Mouse (Mus musculus): ENCODE results near the gene Iah1.

DNA sequence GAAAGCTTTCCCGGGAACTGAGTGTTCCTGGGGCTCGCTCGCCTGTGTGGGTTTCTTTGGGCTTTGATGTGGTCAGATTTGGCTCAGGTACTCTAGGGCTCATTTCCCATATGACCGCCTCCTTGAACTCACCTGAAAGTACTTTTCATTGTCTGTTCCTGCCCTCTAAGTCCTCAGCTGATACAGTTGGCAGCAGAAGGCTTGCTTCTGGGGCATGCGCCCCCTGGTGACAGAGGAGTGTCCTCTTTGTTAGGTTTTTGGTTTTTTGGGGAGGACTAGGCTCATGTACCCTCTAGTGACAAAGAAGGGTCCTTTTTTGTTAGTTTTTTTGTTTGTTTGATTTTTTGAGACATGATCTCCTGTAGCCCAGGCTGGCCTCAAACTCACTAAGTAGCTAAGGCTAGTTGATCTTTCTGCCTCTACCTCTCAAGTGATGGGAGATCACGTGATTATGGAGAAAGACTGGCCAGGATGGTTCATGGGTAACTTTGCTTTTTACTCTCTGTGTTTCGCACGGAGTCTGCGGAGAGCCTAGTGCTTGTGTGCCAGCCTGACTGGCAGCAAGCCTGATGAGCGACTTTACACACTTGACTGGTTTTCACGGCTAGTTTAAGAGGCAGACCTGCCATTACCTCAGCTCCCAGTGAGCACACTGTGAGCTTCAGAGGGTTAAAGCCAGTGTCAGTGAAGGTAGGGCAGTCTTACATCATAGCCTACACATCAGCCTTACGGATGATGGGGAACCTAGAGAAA, 2.1 kb downstream of the Iah1 start:
- TF ChIP-seq POLR2A (IDR thresholded peaks at IDR 0.05; ENCODE audit: control insufficient read depth, extremely low read depth, insufficient read depth, low read length, poor library complexity): no peak
- TF ChIP-seq CTCF (IDR thresholded peaks at IDR 0.05; ENCODE audit: borderline replicate concordance, control insufficient read depth, extremely low read depth, insufficient read depth, low read length, poor library complexity): no peak
